Mouse (Mus musculus) bone marrow macrophage, adult 2 months (primary cell): ENCODE measurements around the gene Gm4756. TPM values are rescaled to one million over a fixed set of nuclear protein-coding genes. Genes with fewer than 3 reads are reported as not detected.
"Not testable (repeated sequence)": the region's sequence is repeated elsewhere in the genome, so short reads cannot be mapped to it uniquely, and the experiment has no call there.

Experiments
- H3K27ac ChIP-seq: 2 replicates; pipeline ENCODE4 v1.5.1; 2012; ENCODE audit warnings: low read depth, low read length; ENCODE audit not compliant: insufficient read depth
- H3K4me1 ChIP-seq: 2 replicates; pipeline ENCODE4 v1.6.1; 2012; ENCODE audit warnings: low read length; ENCODE audit not compliant: control insufficient read depth, insufficient read depth
- H3K4me3 ChIP-seq: 2 replicates; pipeline ENCODE4 v1.5.1; 2012; ENCODE audit warnings: mild to moderate bottlenecking, low read length, moderate library complexity; ENCODE audit not compliant: insufficient read depth
- CTCF ChIP-seq: IDR thresholded peaks from 2 replicates; pipeline ENCODE4 v1.5.1; 2012; ENCODE audit warnings: low read depth, mild to moderate bottlenecking, low read length, moderate library complexity
- POLR2A ChIP-seq: IDR thresholded peaks from 2 replicates; pipeline ENCODE4 v1.6.1; 2012; ENCODE audit warnings: mild to moderate bottlenecking, low read depth, low read length, borderline replicate concordance
- polyA plus RNA-seq: library from polyadenylated mRNA; stranded (reverse); fragments of >200 nt; gene quantifications from 2 replicates; pipeline ENCODE4 v1.2.4, GENCODE M21; 2012; ENCODE audit not compliant: missing spikeins, insufficient read depth, insufficient read length

Gm4756 gene
- polyA plus RNA-seq, 1 experiment: not detected

DNA sequence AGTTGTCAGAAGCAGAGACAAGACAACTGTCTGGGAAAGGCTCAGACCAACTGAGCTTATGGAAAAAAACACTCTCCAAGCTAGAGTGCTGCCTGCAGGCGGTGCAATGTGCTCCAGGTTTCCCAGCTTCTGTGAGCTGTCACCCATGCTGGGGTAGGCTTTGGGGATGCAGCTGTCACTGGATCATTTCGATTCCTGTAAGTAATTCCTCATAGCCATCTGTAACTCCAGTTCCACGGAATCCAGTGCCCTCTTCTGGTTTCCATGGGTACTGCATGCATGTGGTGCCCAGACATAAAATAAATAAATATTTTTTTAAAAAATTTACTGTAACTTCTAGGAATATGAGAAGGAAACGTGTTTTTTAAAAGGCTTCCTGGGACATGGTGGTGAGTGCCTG, 5.2 kb upstream of the Gm4756 start:
- TF ChIP-seq POLR2A (no peak), CTCF (peak; percentile 33; the same call in 1 of the 2 replicates)
- H3K27ac ChIP-seq: no peak overlapping the region
- no peak overlapping the region for H3K4me3 ChIP-seq

GRCm38 (mm10) chr12:72648921-72649320, 540 bp downstream of the Gm4756 start:
- TF ChIP-seq POLR2A (no peak), CTCF (no peak)
- no peak overlapping the region for H3K4me3 ChIP-seq
- no peaks in the 10 kb centered on the region for H3K4me1 ChIP-seq
- H3K27ac ChIP-seq: no peak overlapping the region

More for the DNA sequence above, 5.2 kb upstream of the Gm4756 start:
- no peaks in the 10 kb centered on the region for H3K4me1 ChIP-seq

DNA sequence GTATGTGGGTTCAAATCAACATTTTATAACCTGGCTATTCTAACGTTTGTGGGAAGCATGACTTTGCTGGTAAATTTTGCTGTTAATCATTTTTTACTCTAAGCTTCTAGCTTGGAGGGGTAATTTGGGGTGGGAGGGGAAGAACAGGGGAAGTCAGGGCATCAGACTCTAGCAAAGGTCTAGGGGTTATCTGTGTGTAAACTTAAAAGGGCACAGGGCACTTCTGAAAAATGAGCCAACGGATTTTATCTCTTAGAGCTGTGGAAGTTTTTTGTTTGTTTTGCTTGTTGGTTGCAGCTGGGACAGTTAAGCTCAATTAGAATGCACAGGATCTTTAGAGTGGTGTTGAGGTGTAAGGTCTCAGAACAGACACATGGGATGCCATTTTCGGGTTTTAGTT, 11.4 kb downstream of the Gm4756 start:
- no peak overlapping the region for H3K27ac ChIP-seq
- no peak overlapping the region for H3K4me3 ChIP-seq
- no peaks in the 10 kb centered on the region for H3K4me1 ChIP-seq
- TF ChIP-seq CTCF (no peak), POLR2A (no peak)

- H3K27ac ChIP-seq: no peak overlapping the region
- no peak overlapping the region for H3K4me3 ChIP-seq
- no peaks in the 10 kb centered on the region for H3K4me1 ChIP-seq
- TF ChIP-seq POLR2A: no peak
- no peak for TF ChIP-seq CTCF
Observed at GRCm38 (mm10) chr12:72628751-72629150, 20.7 kb downstream of the Gm4756 start.

DNA sequence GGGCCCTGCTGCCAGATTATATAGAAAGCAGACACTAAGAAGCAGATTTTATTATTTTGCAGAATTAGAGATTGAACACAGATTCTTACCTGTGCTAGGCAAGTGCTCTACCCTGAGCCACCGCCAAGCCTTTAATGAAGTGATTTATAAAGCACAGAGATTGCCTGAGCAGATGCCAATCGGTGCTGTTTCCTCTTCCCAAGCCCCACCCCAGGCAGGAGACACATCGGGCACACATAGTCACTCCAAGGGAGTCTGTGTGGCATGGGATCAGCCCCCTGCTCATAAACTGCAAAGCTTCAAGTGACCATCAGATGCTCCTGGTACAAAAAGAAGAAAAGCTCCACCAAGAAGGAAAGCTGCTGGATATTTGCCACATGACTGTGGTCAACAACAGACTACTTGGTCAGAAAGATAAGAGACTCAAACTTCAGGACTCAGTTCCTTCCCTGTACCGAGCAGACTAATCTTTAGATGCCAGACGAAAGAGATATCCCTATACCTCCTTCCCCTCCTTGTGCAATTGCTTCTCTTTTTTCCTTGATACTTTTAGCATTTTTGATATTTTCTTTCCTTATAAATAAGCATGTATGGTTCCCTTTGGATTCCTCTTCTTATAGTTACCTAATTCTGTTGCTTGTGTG, 26.5 kb downstream of the Gm4756 start:
- H3K4me3 ChIP-seq: no peak overlapping the region
- no peak for TF ChIP-seq POLR2A
- no peak for TF ChIP-seq CTCF
- no peaks in the 10 kb centered on the region for H3K4me1 ChIP-seq
- H3K27ac ChIP-seq: no peak overlapping the region

GRCm38 (mm10) chr12:72621441-72621840, 28.0 kb downstream of the Gm4756 start:
- TF ChIP-seq CTCF (no peak), POLR2A (no peak)
- Histone ChIP-seq H3K4me3 (no peak overlapping the region), H3K27ac (no peak overlapping the region), H3K4me1 (no peaks in the 10 kb centered on the region)

DNA sequence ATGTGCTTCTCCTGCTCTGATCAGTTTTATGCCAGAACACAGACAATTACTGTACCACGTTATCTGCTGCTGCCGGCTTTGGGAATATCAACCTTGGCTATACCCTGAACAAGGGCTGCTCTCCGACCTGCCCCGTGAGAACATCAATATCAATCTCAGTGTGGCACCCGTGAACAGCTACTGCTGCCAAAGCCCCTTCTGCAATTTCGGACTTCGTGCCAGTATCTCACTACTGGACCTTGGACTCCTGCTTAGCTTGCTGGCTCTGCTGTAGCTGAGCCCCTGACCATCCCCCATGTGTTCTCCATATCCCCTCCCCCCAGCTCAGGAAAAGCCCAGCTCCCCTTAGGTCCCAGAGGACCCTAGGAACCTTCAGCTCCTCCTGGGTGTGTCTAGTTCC, 28.6 kb downstream of the Gm4756 start:
- Histone ChIP-seq H3K27ac (no peak overlapping the region), H3K4me3 (no peak overlapping the region), H3K4me1 (no peaks in the 10 kb centered on the region)
- TF ChIP-seq CTCF: no peak
- TF ChIP-seq POLR2A: no peak

GRCm38 (mm10) chr12:72612053-72612452, 37.4 kb downstream of the Gm4756 start:
- Histone ChIP-seq H3K4me3 (no peak overlapping the region), H3K27ac (no peak overlapping the region), H3K4me1 (no peaks in the 10 kb centered on the region)
- TF ChIP-seq CTCF (no peak), POLR2A (no peak)

GRCm38 (mm10) chr12:72598731-72599130, 50.7 kb downstream of the Gm4756 start:
- not testable (repeated sequence) for H3K4me1 ChIP-seq, H3K4me3 ChIP-seq, H3K27ac ChIP-seq

DNA sequence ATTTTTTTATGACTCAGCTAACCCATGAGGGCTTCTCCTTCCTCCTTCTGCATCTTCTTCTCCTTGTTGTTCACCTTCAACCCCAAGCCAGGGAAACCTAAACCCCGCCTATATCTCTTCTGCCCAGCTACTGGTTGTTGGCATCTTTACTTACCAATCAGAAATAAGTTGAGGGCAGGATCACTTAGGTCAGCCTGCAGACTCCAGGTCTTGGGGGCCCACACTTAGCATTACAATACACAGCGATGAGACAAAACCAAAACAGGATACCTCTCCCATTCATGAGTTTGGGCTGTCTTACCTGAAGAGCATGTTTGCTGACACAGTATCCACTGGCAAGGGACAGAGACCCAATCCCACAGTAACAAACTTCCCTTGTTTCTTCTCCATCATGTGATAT, 55.5 kb downstream of the Gm4756 start:
- no peak overlapping the region for H3K4me3 ChIP-seq
- TF ChIP-seq CTCF: no peak
- TF ChIP-seq POLR2A: no peak
- no peak overlapping the region for H3K27ac ChIP-seq
- H3K4me1 ChIP-seq: no peaks in the 10 kb centered on the region

DNA sequence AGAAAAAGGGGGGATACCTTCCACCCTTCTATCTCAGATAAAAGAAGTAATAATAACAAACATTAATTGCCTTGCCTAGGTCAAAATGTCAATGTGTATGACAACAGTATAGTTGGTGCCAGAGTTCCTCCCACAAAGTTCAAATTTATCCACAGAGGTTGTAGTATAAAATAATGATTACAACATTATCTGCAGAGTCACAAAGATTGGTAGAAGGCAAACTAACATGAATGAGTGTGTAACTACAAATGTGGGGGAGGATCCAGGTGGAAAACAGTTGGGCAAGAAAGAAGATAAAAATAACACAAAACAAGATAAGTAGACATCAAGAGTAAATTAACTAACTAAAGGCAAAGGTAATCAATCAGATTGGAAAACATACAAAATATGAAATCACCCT, 56.5 kb downstream of the Gm4756 start:
- Histone ChIP-seq H3K4me3 (no peak overlapping the region), H3K27ac (no peak overlapping the region), H3K4me1 (no peaks in the 10 kb centered on the region)
- no peak for TF ChIP-seq CTCF
- TF ChIP-seq POLR2A: no peak
